Comparison of ENCODE assay signal across 15 mouse cellular contexts in genomic region chr6:37414576-37414975, GRCm38 (mm10). TPM values are rescaled to one million over a fixed set of nuclear protein-coding genes. Genes with fewer than 3 reads are reported as not detected.
DNase-seq lines count a peak whose midpoint lies in the region; ATAC-seq and TF ChIP-seq lines count a peak whose summit lies in the region.
"Had no signal": no experiment of that assay in that cellular context is flagged by ENCODE, and none has a peak within 500 bp of the region (broad histone marks: within the 10 kb centered on the region; RNA-seq: fewer than 3 reads in every experiment).

No protein-coding gene starts in this region.

- TF ChIP-seq CTCF in heart, postnatal 0 days (IDR thresholded peaks at IDR 0.05; ENCODE audit: low read depth), result no peak

- H3K4me2 ChIP-seq in heart, embryonic 15.5 days, result peak overlapping the region; percentile 16; the same call in 1 of the 2 replicates
- H3K4me2 ChIP-seq in lung, embryonic 16.5 days (ENCODE audit: low read depth, low read length), result no peak overlapping the region
- no peak overlapping the region for H3K4me2 ChIP-seq in heart, postnatal 0 days (ENCODE audit: low read depth, low read length)
- no peak overlapping the region for H3K4me2 ChIP-seq in stomach, embryonic 16.5 days (ENCODE audit: low read depth, low read length)
- H3K4me2 ChIP-seq: forebrain, embryonic 13.5 days; midbrain, embryonic 11.5 days had no signal

- no peaks in the 10 kb centered on the region for H3K36me3 ChIP-seq in heart, embryonic 15.5 days
- no peaks in the 10 kb centered on the region for H3K36me3 ChIP-seq in lung, embryonic 16.5 days (ENCODE audit: control insufficient read depth, insufficient read depth, low read length)
- H3K36me3 ChIP-seq in heart, postnatal 0 days (replicated peaks; ENCODE audit: control insufficient read depth, insufficient read depth, low read length), result peaks cover 5% of the 10 kb centered on the region; the same call in 1 of the 2 replicates
- no peaks in the 10 kb centered on the region for H3K36me3 ChIP-seq in stomach, embryonic 16.5 days (ENCODE audit: control insufficient read depth, insufficient read depth, low read length)

- no peak for DNase-seq in heart, adult 9 months (ENCODE audit: low spot score in 2 of 2)
- DNase-seq in lung, postnatal 4 days, result no peak
- DNase-seq in heart, postnatal 0 days (ENCODE audit: low spot score), result no peak
- no peak for DNase-seq in left cerebral cortex, postnatal 10 days (ENCODE audit: extremely low spot score in 1 of 2, low spot score in 2 of 2)
- DNase-seq: adrenal gland, postnatal 14 days; cerebellum, adult 9-11 months; left cerebral cortex, postnatal 4 days; thymus, adult 2 months had no signal

- peak overlapping the region; percentile 97 for H3K27ac ChIP-seq in heart, embryonic 15.5 days
- H3K27ac ChIP-seq in lung, embryonic 16.5 days (ENCODE audit: low read length), result peak overlapping the region; percentile 94
- peak overlapping the region; percentile 92 for H3K27ac ChIP-seq in heart, postnatal 0 days (ENCODE audit: low read depth)
- H3K27ac ChIP-seq in stomach, embryonic 16.5 days (ENCODE audit: low read length), result peak overlapping the region; percentile 82
- H3K27ac ChIP-seq: forebrain, embryonic 13.5 days had no signal

- H3K27me3 ChIP-seq in heart, embryonic 15.5 days, result no peaks in the 10 kb centered on the region
- no peaks in the 10 kb centered on the region for H3K27me3 ChIP-seq in lung, embryonic 16.5 days (ENCODE audit: control insufficient read depth, insufficient read depth, low read depth, low read length)
- H3K27me3 ChIP-seq in heart, postnatal 0 days (ENCODE audit: control insufficient read depth, insufficient read depth, low read length), result no peaks in the 10 kb centered on the region
- no peaks in the 10 kb centered on the region for H3K27me3 ChIP-seq in stomach, embryonic 16.5 days (ENCODE audit: control insufficient read depth, insufficient read depth, low read length)
- H3K27me3 ChIP-seq: forebrain, embryonic 13.5 days had no signal

- H3K9me3 ChIP-seq in heart, embryonic 15.5 days (replicated peaks), result no peaks in the 10 kb centered on the region
- H3K9me3 ChIP-seq in lung, embryonic 16.5 days (ENCODE audit: control insufficient read depth, low read length), result no peaks in the 10 kb centered on the region
- H3K9me3 ChIP-seq in heart, postnatal 0 days (replicated peaks; ENCODE audit: control insufficient read depth, low read length), result no peaks in the 10 kb centered on the region
- no peaks in the 10 kb centered on the region for H3K9me3 ChIP-seq in stomach, embryonic 16.5 days (replicated peaks; ENCODE audit: control insufficient read depth, low read length)
- H3K9me3 ChIP-seq: forebrain, embryonic 13.5 days had no signal

- no peak for TF ChIP-seq EP300 in heart, postnatal 0 days (IDR thresholded peaks at IDR 0.05; ENCODE audit: low read depth)

- whole genome bisulfite sequencing in heart, embryonic 15.5 days, result 72% methylated on average over 10 of the region's 10 CpGs
- WGBS in lung, embryonic 16.5 days, result 68% methylated on average over 10 of the region's 10 CpGs
- WGBS in heart, postnatal 0 days, result 59% methylated on average over 10 of the region's 10 CpGs
- WGBS in stomach, embryonic 16.5 days, result 86% methylated on average over 10 of the region's 10 CpGs

- H3K4me3 ChIP-seq in heart, embryonic 15.5 days, result no peak overlapping the region
- H3K4me3 ChIP-seq in lung, embryonic 16.5 days (ENCODE audit: low read length), result no peak overlapping the region
- no peak overlapping the region for H3K4me3 ChIP-seq in heart, postnatal 0 days (ENCODE audit: low read depth, low read length)
- H3K4me3 ChIP-seq in stomach, embryonic 16.5 days (replicated peaks; ENCODE audit: low read length), result no peak overlapping the region
- H3K4me3 ChIP-seq: forebrain, embryonic 13.5 days; myocyte had no signal

- no peak overlapping the region; the same call in 1 of the 2 replicates for H3K9ac ChIP-seq in heart, embryonic 15.5 days
- H3K9ac ChIP-seq in lung, embryonic 16.5 days (ENCODE audit: low read length), result no peak overlapping the region
- 0 out of 2 replicates have a peak overlapping the region, but pooled peaks have one; percentile 2 for H3K9ac ChIP-seq in heart, postnatal 0 days (replicated peaks; ENCODE audit: low read depth, low read length)
- H3K9ac ChIP-seq in stomach, embryonic 16.5 days (ENCODE audit: low read length), result peak overlapping the region; percentile 48; the same call in 1 of the 2 replicates
- H3K9ac ChIP-seq: forebrain, embryonic 13.5 days had no signal

- ATAC-seq in heart, embryonic 15.5 days (replicated peaks; ENCODE audit: insufficient number of reproducible peaks, insufficient read depth, low FRiP score, low read depth), result no peak
- ATAC-seq in lung, embryonic 16.5 days (ENCODE audit: low read depth), result peak; percentile 41; the same call in 1 of the 2 replicates
- ATAC-seq in heart, postnatal 0 days (ENCODE audit: insufficient read depth, low read depth), result no peak
- no peak for ATAC-seq in stomach, embryonic 16.5 days (ENCODE audit: insufficient read depth, low FRiP score)
- ATAC-seq: forebrain, embryonic 13.5 days had no signal

- intact Hi-C loops in left cerebral cortex, postnatal 10 days (cut with DNase I), result no loop called here

- H3K4me1 ChIP-seq in heart, embryonic 15.5 days (replicated peaks), result peaks cover 79% of the 10 kb centered on the region
- H3K4me1 ChIP-seq in lung, embryonic 16.5 days (replicated peaks; ENCODE audit: control insufficient read depth, insufficient read depth, low read length), result peaks cover 64% of the 10 kb centered on the region
- H3K4me1 ChIP-seq in heart, postnatal 0 days (ENCODE audit: control insufficient read depth, insufficient read depth), result peaks cover 66% of the 10 kb centered on the region
- H3K4me1 ChIP-seq in stomach, embryonic 16.5 days (ENCODE audit: control insufficient read depth, insufficient read depth, low read length), result peaks cover 40% of the 10 kb centered on the region
- H3K4me1 ChIP-seq: forebrain, embryonic 13.5 days had no signal

RNA-seq across cellular contexts. Expression of gene Creb3l2, which starts 27.4 kb away (rescaled TPM):
- 26.7 and 33.6 TPM in 2 replicates for polyA plus RNA-seq in heart, embryonic 15.5 days (2015; fragmentation: Nextera tagmentation; extraction: Ambion mirVana)
- polyA plus RNA-seq in lung, embryonic 16.5 days (2015; fragmentation: Nextera tagmentation; extraction: Ambion mirVana), result 27.8 and 31.1 TPM in 2 replicates
- total RNA-seq in heart, postnatal 0 days (2014; rRNA removed; ENCODE audit: low replicate concordance), result 32.4 and 39.7 TPM in 2 replicates
- polyA plus RNA-seq in heart, postnatal 0 days (2015; fragmentation: Nextera tagmentation; extraction: Ambion mirVana), result 16.3 TPM in 2 replicates
- polyA plus RNA-seq in stomach, embryonic 16.5 days (2015; fragmentation: Nextera tagmentation; extraction: Ambion mirVana), result 18.6 and 20.3 TPM in 2 replicates
- total RNA-seq in left cerebral cortex, postnatal 10 days (2021), result 1 to 10 TPM; 5.1 to 5.6 TPM
- total RNA-seq: MEL had no signal

Comparison
In these comparisons a context has a peak if more than half of its experiments do, and no peak if none do; other contexts are left out.
1. H3K9ac ChIP-seq: peak in heart, postnatal 0 days (single experiment) and stomach, embryonic 16.5 days (single experiment); none in heart, embryonic 15.5 days (single experiment) and lung, embryonic 16.5 days (single experiment).
2. Peak in every context shown above with its lines, with median percentiles within 50 percentile points of each other: H3K27ac ChIP-seq.